Mouse (Mus musculus): ENCODE measurements around the gene Gm20388. TPM values are rescaled to one million over a fixed set of nuclear protein-coding genes. Genes with fewer than 3 reads are reported as not detected.

Gene Gm20388
- polyA plus RNA-seq, 2 experiments: 4.1 to 9.5 TPM

DNA sequence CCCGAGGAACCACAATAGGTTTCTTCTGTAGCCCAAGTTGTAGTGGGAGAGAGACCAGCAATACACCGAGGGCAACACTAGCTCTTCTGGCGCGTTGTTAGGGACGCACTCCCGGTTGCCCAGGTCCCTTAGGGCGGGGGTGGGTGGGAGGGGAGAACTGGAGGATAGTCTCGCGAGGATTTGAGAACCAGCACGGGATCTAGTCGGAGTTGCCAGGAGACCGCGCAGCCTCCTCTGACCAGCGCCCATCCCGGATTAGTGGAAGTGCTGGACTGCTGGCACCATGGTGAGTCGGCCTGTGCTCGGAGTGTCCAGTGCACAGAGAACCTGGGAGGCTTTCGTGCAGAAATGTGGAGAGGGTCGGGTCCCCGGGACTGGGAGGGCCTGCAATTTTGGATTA, 3608.0 kb downstream of the Gm20388 start, which contains the start of gene Gas8:
Gene Gas8, plus strand, starts transcription at position 168 of the 400 bp plus-strand sequence.

DNA sequence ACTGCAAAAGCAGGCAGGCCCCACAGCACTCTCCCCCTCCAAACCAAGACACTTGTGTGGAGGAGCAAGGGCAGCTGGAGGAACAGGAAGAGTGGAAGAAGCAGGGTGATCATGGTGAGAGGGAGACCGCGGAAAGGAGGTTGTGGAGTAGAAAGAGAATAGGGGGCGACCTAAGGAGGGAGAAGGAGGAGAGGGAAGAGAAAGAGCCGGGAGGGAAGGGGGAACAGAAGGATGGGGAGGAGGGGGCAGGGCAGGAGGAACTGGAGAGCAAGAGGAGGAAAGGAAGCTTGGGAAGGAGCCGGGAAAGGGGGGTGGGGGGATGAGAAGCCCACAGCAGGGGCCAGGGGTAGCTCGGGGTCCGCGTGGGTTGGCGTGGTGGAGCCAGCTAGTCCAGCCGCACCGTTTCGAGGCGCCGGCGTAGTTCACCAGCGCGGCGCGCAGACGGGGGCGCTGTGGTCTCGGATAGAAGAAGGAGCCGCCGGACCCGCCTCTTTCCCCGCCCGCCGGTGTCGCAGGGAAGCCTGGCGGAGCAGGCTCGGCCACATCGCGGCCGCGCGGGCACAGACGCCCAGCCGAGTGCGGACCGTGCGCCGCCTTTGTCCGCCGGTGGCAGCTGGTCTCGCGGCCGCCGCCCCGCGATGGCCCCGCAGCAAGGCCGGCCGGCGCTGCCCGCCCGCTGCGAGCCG, 3742.8 kb downstream of the Gm20388 start, which contains the start of gene Rhou:
Gene Rhou, plus strand, starts transcription at position 622 of the 686 bp plus-strand sequence.

GRCm38 (mm10) chr8:123805718-123806373, 3895.2 kb downstream of the Gm20388 start, which contains the start of gene Rab4a:
Gene Rab4a, plus strand, starts transcription at chr8:123805985.

DNA sequence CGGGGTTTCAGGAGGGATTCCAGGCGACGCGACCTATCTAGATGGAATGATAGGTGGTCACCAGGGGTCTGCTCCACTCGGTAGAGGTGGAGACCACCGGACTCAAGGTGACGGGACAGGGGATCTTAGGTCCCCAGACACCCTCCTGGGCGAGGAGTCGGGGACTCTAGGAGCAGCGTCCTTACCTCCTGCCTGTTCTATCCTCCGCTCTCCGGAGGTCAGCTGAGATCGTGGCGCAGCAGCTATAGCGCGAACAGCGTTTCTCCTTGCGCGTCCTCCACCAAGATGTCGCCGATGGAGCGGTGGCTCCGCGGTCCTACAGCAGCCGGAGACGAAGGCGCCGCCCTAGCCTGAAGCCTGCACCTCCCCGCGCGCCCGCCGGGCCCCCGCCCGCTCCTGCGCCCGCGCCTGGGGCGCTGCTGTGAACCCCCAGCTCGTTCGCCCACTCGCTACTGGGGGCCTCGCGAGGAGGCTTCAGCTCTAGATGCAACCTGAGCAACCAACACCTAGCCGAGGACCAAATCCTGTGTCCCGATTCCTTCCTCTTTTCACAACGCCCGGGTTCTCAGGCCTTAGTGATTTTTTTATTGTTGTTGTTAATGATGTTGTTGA, 3949.1 kb downstream of the Gm20388 start, which contains the start of gene Ccsap:
Gene Ccsap, minus strand, starts transcription at position 562 of the 612 bp plus-strand sequence.

DNA sequence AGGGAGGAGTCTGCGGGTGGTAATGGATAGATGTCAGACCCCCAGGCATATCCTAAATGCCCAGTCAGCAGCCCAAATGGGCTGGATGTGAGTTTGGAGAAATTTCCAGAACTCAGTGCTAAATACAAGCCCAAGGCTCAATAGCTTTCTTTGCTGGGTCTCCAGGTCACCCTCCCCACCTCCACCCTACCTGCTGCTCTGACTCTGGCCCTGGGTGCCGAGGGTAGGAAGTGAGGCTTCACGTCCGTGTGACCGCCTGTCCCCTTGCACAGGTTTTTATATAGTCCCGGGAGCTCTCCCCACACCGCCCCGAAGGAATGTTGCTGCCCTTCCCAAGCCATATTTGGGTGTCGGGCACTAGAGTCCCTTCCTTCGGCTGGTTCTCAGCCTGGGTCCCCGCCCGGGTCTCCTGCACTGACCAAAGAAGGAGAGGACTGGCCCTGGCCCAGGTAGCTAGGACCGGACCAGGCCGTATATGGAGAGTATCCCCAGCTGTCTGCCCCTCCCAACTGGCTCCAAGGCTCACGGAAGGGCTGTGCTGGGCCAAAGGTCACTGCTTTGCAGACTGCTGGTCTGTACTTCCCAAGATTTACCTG, 3984.0 kb downstream of the Gm20388 start, which contains the start of gene Acta1:
Gene Acta1, minus strand, starts transcription at position 250 of the 596 bp plus-strand sequence.

DNA sequence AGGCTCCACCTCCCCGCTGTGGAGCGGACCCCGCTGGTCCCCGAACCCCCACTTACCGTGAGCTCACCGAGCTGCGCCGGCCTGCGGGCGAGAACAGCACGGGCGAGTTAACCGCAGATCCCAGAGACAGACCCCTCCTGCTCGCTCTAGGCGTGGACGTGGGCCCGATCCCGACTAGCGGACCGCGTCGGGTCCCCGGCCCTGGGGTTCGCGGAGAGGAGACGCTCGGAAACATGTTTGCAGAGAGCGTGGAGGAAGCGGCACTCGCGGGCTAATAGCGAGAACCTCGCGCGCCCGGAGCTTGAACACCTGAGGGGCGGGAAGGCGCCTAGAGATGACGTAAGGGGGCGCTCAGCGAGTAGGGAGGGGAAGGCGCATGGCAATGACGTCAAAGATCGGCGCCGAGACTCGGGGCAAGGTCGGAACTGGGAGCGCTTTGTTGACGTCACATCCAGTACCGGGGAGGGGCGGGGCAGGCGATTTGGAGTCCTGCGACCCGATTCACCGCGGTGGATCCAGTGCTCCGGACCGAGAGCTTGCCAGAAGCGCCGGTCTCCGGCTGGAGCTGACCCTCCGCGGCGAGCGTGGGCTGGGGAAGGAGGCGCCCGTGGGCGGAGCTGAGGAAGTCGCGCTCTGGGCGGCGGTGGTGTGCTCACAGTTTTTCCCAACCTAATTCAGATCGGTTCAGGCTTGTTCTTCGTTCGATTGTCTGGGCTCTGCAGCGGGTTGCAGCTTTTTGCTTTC, 4038.5 kb downstream of the Gm20388 start, which contains the start of gene Nup133:
Gene Nup133, minus strand, starts transcription at position 324 of the 744 bp plus-strand sequence.

GRCm38 (mm10) chr8:123982826-123983400, 4072.3 kb downstream of the Gm20388 start, which contains the start of gene Abcb10:
Gene Abcb10, minus strand, starts transcription at chr8:123983122.

GRCm38 (mm10) chr8:124021237-124022227, 4110.9 kb downstream of the Gm20388 start, which contains the start of the genes Taf5l and Urb2:
Gene Taf5l, minus strand, starts transcription at chr8:124021397.
Gene Urb2, plus strand, starts transcription at chr8:124021508.

DNA sequence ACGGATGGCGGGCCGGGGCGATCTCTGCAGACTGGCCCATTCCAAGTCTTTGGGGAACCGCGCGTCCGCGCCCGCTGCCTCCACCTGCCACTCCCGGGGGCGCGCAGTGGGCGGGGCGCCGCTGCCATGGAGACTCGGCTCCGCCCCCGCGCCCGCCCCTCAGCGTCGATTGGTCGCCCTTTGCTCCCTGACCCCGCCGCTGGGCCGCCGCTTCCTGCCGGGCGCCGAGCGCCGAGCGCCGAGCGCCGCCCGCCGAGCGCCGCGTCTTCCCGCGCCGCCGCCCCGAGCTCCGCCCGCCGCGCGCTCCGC, 4320.5 kb downstream of the Gm20388 start, which contains the start of gene Galnt2:
Gene Galnt2, plus strand, starts transcription at position 216 of the 309 bp plus-strand sequence.

Other genes starting within 250 kb of the Gm20388 start
- under 1 TPM; 0.02 to 0.04 TPM for gene Wfdc1, start 244.5 kb upstream of the Gm20388 start, polyA plus RNA-seq (2012; fragmentation: generic; extraction: Trizol)
- under 1 TPM; 0.02 to 0.25 TPM for gene Atp2c2, start 210.8 kb upstream of the Gm20388 start, polyA plus RNA-seq (2012; fragmentation: generic; extraction: Trizol)
- 1 to 10 TPM; 5.4 to 9.2 TPM for gene Tldc1, start 132.4 kb upstream of the Gm20388 start, polyA plus RNA-seq (2012; fragmentation: generic; extraction: Trizol)
- 100 to 1,000 TPM in 1 of 2 experiments, 10 to 100 TPM in 1; 44.9 to 128 TPM for gene Cotl1, start 70.3 kb upstream of the Gm20388 start, polyA plus RNA-seq (2012; fragmentation: generic; extraction: Trizol)
- gene Klhl36, start 48.6 kb upstream of the Gm20388 start, polyA plus RNA-seq (2012; fragmentation: generic; extraction: Trizol): 1 to 10 TPM; 1.9 to 7.7 TPM
- 10 to 100 TPM; 66.0 to 78.8 TPM for gene Usp10, start 481 bp upstream of the Gm20388 start, polyA plus RNA-seq (2012; fragmentation: generic; extraction: Trizol)
- under 1 TPM; 0.09 to 0.24 TPM for gene Crispld2, start 81.6 kb downstream of the Gm20388 start, polyA plus RNA-seq (2012; fragmentation: generic; extraction: Trizol)
- 10 to 100 TPM; 16.1 to 35.1 TPM for gene Zdhhc7, start 190.6 kb downstream of the Gm20388 start, polyA plus RNA-seq (2012; fragmentation: generic; extraction: Trizol)
- gene 6430548M08Rik, start 203.3 kb downstream of the Gm20388 start, polyA plus RNA-seq (2012; fragmentation: generic; extraction: Trizol): 1 to 10 TPM; 3.2 to 4.4 TPM